Mouse (Mus musculus): ENCODE measurements around the gene Zan. TPM values are rescaled to one million over a fixed set of nuclear protein-coding genes. Genes with fewer than 3 reads are reported as not detected.

Gene Zan
- polyA plus RNA-seq, 1 experiment from 2014 or later = 0.05 TPM

- Histone ChIP-seq H3K27me3 (peaks cover 4% of the 10 kb centered on the region), H3K4me3 (no peak overlapping the region), H3K4me1 (replicated peaks) (no peaks in the 10 kb centered on the region), H3K9ac (no peak overlapping the region), H3K9me3 (replicated peaks) (no peaks in the 10 kb centered on the region), H3K4me2 (no peak overlapping the region), H3K27ac (no peak overlapping the region), H3K36me3 (no peaks in the 10 kb centered on the region)
- WGBS = 42% methylated on average over 4 of the region's 4 CpGs
- no peak for ATAC-seq (replicated peaks; ENCODE audit: insufficient number of reproducible peaks, insufficient read depth, low FRiP score, low read depth)
Measured at GRCm38 (mm10) chr5:137491559-137491958, 14.7 kb upstream of the Zan start.

GRCm38 (mm10) chr5:137487616-137488015 is 10.8 kb upstream of the Zan start:
- WGBS = 80% methylated on average over 7 of the region's 7 CpGs
- peaks cover 34% of the 10 kb centered on the region for H3K27me3 ChIP-seq

GRCm38 (mm10) chr5:137485851-137486155 is 8.9 kb upstream of the Zan start:
- under 1% methylated on average over 15 of the region's 17 CpGs for WGBS
- no peak for ATAC-seq (replicated peaks; ENCODE audit: insufficient number of reproducible peaks, insufficient read depth, low FRiP score, low read depth)
- H3K9ac ChIP-seq = no peak overlapping the region
- peaks cover 3% of the 10 kb centered on the region for H3K4me1 ChIP-seq (replicated peaks)
- peaks cover 34% of the 10 kb centered on the region for H3K27me3 ChIP-seq
- H3K36me3 ChIP-seq = no peaks in the 10 kb centered on the region
- H3K4me3 ChIP-seq = peak overlapping the region; percentile 7; the same call in 1 of the 2 replicates
- no peaks in the 10 kb centered on the region for H3K9me3 ChIP-seq (replicated peaks)
- peak overlapping the region; percentile 33 for H3K4me2 ChIP-seq
- no peak overlapping the region for H3K27ac ChIP-seq

More at GRCm38 (mm10) chr5:137487616-137488015, 10.8 kb upstream of the Zan start:
- H3K4me1 ChIP-seq (replicated peaks) = peaks cover 3% of the 10 kb centered on the region; the same call in 1 of the 2 replicates
- H3K9ac ChIP-seq = no peak overlapping the region
- H3K27ac ChIP-seq = no peak overlapping the region
- no peaks in the 10 kb centered on the region for H3K9me3 ChIP-seq (replicated peaks)
- no peaks in the 10 kb centered on the region for H3K36me3 ChIP-seq
- ATAC-seq (replicated peaks; ENCODE audit: insufficient number of reproducible peaks, insufficient read depth, low FRiP score, low read depth) = no peak
- no peak overlapping the region for H3K4me3 ChIP-seq
- H3K4me2 ChIP-seq = no peak overlapping the region

GRCm38 (mm10) chr5:137485071-137485850 is 8.4 kb upstream of the Zan start:
- H3K4me1 ChIP-seq (replicated peaks) = peaks cover 3% of the 10 kb centered on the region
- peaks cover 34% of the 10 kb centered on the region for H3K27me3 ChIP-seq
- H3K4me2 ChIP-seq = peak overlapping the region; percentile 33
- no peaks in the 10 kb centered on the region for H3K9me3 ChIP-seq (replicated peaks)
- H3K27ac ChIP-seq = no peak overlapping the region
- WGBS = 11% methylated on average over 30 of the region's 30 CpGs
- ATAC-seq (replicated peaks; ENCODE audit: insufficient number of reproducible peaks, insufficient read depth, low FRiP score, low read depth) = no peak
- H3K9ac ChIP-seq = no peak overlapping the region
- H3K36me3 ChIP-seq = no peaks in the 10 kb centered on the region
- H3K4me3 ChIP-seq = peak overlapping the region; percentile 7; the same call in 1 of the 2 replicates

GRCm38 (mm10) chr5:137481897-137482296 is 5.0 kb upstream of the Zan start:
- ATAC-seq (replicated peaks; ENCODE audit: insufficient number of reproducible peaks, insufficient read depth, low FRiP score, low read depth) = no peak

GRCm38 (mm10) chr5:137481138-137481537 is 4.3 kb upstream of the Zan start:
- Histone ChIP-seq H3K27ac (no peak overlapping the region), H3K4me2 (no peak overlapping the region), H3K9me3 (replicated peaks) (no peaks in the 10 kb centered on the region), H3K9ac (no peak overlapping the region), H3K4me1 (replicated peaks) (peaks cover 3% of the 10 kb centered on the region), H3K36me3 (no peaks in the 10 kb centered on the region), H3K27me3 (peaks cover 25% of the 10 kb centered on the region), H3K4me3 (no peak overlapping the region)
- ATAC-seq (replicated peaks; ENCODE audit: insufficient number of reproducible peaks, insufficient read depth, low FRiP score, low read depth) = no peak

More at GRCm38 (mm10) chr5:137481897-137482296, 5.0 kb upstream of the Zan start:
- H3K36me3 ChIP-seq = no peaks in the 10 kb centered on the region
- H3K4me2 ChIP-seq = no peak overlapping the region
- peaks cover 3% of the 10 kb centered on the region for H3K4me1 ChIP-seq (replicated peaks)
- peaks cover 33% of the 10 kb centered on the region for H3K27me3 ChIP-seq
- no peaks in the 10 kb centered on the region for H3K9me3 ChIP-seq (replicated peaks)
- WGBS = 44% methylated on average over 8 of the region's 8 CpGs
- H3K9ac ChIP-seq = no peak overlapping the region
- no peak overlapping the region for H3K4me3 ChIP-seq
- no peak overlapping the region for H3K27ac ChIP-seq

GRCm38 (mm10) chr5:137474351-137474750 is 2.5 kb downstream of the Zan start:
- Histone ChIP-seq H3K9ac (no peak overlapping the region), H3K27me3 (no peaks in the 10 kb centered on the region), H3K36me3 (no peaks in the 10 kb centered on the region), H3K4me1 (replicated peaks) (no peaks in the 10 kb centered on the region), H3K4me2 (no peak overlapping the region), H3K9me3 (replicated peaks) (no peaks in the 10 kb centered on the region), H3K27ac (no peak overlapping the region), H3K4me3 (no peak overlapping the region)
- WGBS = 61% methylated on average over 2 of the region's 2 CpGs
- no peak for ATAC-seq (replicated peaks; ENCODE audit: insufficient number of reproducible peaks, insufficient read depth, low FRiP score, low read depth)

- no peak overlapping the region for H3K27ac ChIP-seq
- no peaks in the 10 kb centered on the region for H3K36me3 ChIP-seq
- no peak overlapping the region for H3K9ac ChIP-seq
- H3K4me2 ChIP-seq = no peak overlapping the region
- ATAC-seq (replicated peaks; ENCODE audit: insufficient number of reproducible peaks, insufficient read depth, low FRiP score, low read depth) = peak; percentile 65
- H3K4me3 ChIP-seq = no peak overlapping the region
- WGBS = 55% methylated on average over 5 of the region's 5 CpGs
- no peaks in the 10 kb centered on the region for H3K9me3 ChIP-seq (replicated peaks)
- no peaks in the 10 kb centered on the region for H3K4me1 ChIP-seq (replicated peaks)
- H3K27me3 ChIP-seq = no peaks in the 10 kb centered on the region
Measured at GRCm38 (mm10) chr5:137472252-137472904, 4.5 kb downstream of the Zan start.

- 88% methylated on average over 6 of the region's 6 CpGs for WGBS
- H3K36me3 ChIP-seq = no peaks in the 10 kb centered on the region
- H3K4me1 ChIP-seq (replicated peaks) = no peaks in the 10 kb centered on the region
- no peak overlapping the region for H3K27ac ChIP-seq
- ATAC-seq (replicated peaks; ENCODE audit: insufficient number of reproducible peaks, insufficient read depth, low FRiP score, low read depth) = no peak
- H3K27me3 ChIP-seq = peaks cover 5% of the 10 kb centered on the region; the same call in 1 of the 2 replicates
- no peaks in the 10 kb centered on the region for H3K9me3 ChIP-seq (replicated peaks)
- no peak overlapping the region for H3K4me2 ChIP-seq
- no peak overlapping the region for H3K4me3 ChIP-seq
- no peak overlapping the region for H3K9ac ChIP-seq
Measured at GRCm38 (mm10) chr5:137466946-137467345, 9.9 kb downstream of the Zan start.

- 43% methylated on average over 3 of the region's 3 CpGs for WGBS
- Histone ChIP-seq H3K9ac (no peak overlapping the region), H3K27me3 (peaks cover 5% of the 10 kb centered on the region; the same call in 1 of the 2 replicates), H3K9me3 (replicated peaks) (no peaks in the 10 kb centered on the region), H3K27ac (no peak overlapping the region), H3K4me3 (no peak overlapping the region), H3K36me3 (no peaks in the 10 kb centered on the region), H3K4me1 (replicated peaks) (no peaks in the 10 kb centered on the region), H3K4me2 (no peak overlapping the region)
- no peak for ATAC-seq (replicated peaks; ENCODE audit: insufficient number of reproducible peaks, insufficient read depth, low FRiP score, low read depth)
Measured at GRCm38 (mm10) chr5:137465049-137465448, 11.8 kb downstream of the Zan start.

GRCm38 (mm10) chr5:137455866-137456591 is 20.8 kb downstream of the Zan start:
- 56% methylated on average over 7 of the region's 7 CpGs for WGBS
- no peak for ATAC-seq (replicated peaks; ENCODE audit: insufficient number of reproducible peaks, insufficient read depth, low FRiP score, low read depth)

More at GRCm38 (mm10) chr5:137455866-137456591, 20.8 kb downstream of the Zan start:
- Histone ChIP-seq H3K4me3 (no peak overlapping the region), H3K27me3 (0 out of 2 replicates have a peak, but pooled peaks cover 3% of the 10 kb centered on the region), H3K27ac (no peak overlapping the region), H3K4me1 (replicated peaks) (no peaks in the 10 kb centered on the region), H3K36me3 (no peaks in the 10 kb centered on the region), H3K9ac (no peak overlapping the region), H3K9me3 (replicated peaks) (no peaks in the 10 kb centered on the region), H3K4me2 (no peak overlapping the region)

Data from heart, embryonic 15.5 days (tissue).